Mouse (Mus musculus): ENCODE data around the gene Tmem52b. TPM values are rescaled to one million over a fixed set of nuclear protein-coding genes. Genes with fewer than 3 reads are reported as not detected.
"Not testable (repeated sequence)": the region's sequence is repeated elsewhere in the genome, so short reads cannot be mapped to it uniquely, and the experiment has no call there.

The Tmem52b gene
- polyA plus RNA-seq (2014; fragmentation: Nextera tagmentation; extraction: Ambion mirVana): not detected in 2 replicates

- Histone ChIP-seq H3K36me3 (ENCODE audit: control insufficient read depth, insufficient read depth, low read length) (no peaks in the 10 kb centered on the region), H3K4me2 (ENCODE audit: low read depth, low read length) (no peak within 1 kb of the TSS), H3K27ac (replicated peaks; ENCODE audit: low read depth, low read length) (no peak within 1 kb of the TSS), H3K4me3 (ENCODE audit: low read depth, low read length) (no peak within 1 kb of the TSS), H3K27me3 (replicated peaks; ENCODE audit: control insufficient read depth, insufficient read depth, low read length) (no peaks in the 10 kb centered on the region), H3K9me3 (ENCODE audit: control insufficient read depth, low read length) (no peaks in the 10 kb centered on the region), H3K4me1 (ENCODE audit: control insufficient read depth, insufficient read depth, low read length) (no peaks in the 10 kb centered on the region), H3K9ac (ENCODE audit: low read depth, low read length) (no peak within 1 kb of the TSS)
- ATAC-seq (ENCODE audit: low read depth) (no peak), DNase-seq (ENCODE audit: low spot score) (no peak)
- 55% methylated on average over 3 of the region's 3 CpGs for WGBS
Measured at GRCm38 (mm10) chr6:129512367-129512766, at the start of gene Tmem52b. Gene Tmem52b (plus strand): TSS chr6:129512555.

- no peak for DNase-seq (ENCODE audit: low spot score)
- H3K4me1 ChIP-seq (ENCODE audit: control insufficient read depth, insufficient read depth, low read length): no peaks in the 10 kb centered on the region
- 87% methylated on average over 6 of the region's 6 CpGs for WGBS
Measured at GRCm38 (mm10) chr6:129471386-129471785, 41.0 kb upstream of the Tmem52b start.

GRCm38 (mm10) chr6:129472627-129473026, 39.7 kb upstream of the Tmem52b start:
- DNase-seq (ENCODE audit: low spot score) (no peak), ATAC-seq (ENCODE audit: low read depth) (no peak)
- Histone ChIP-seq H3K9ac (ENCODE audit: low read depth, low read length) (no peak overlapping the region), H3K27me3 (replicated peaks; ENCODE audit: control insufficient read depth, insufficient read depth, low read length) (no peaks in the 10 kb centered on the region), H3K4me1 (ENCODE audit: control insufficient read depth, insufficient read depth, low read length) (no peaks in the 10 kb centered on the region), H3K9me3 (ENCODE audit: control insufficient read depth, low read length) (no peaks in the 10 kb centered on the region), H3K4me3 (ENCODE audit: low read depth, low read length) (no peak overlapping the region), H3K27ac (replicated peaks; ENCODE audit: low read depth, low read length) (no peak overlapping the region), H3K36me3 (ENCODE audit: control insufficient read depth, insufficient read depth, low read length) (no peaks in the 10 kb centered on the region), H3K4me2 (ENCODE audit: low read depth, low read length) (no peak overlapping the region)
- 74% methylated on average over 5 of the region's 5 CpGs for WGBS

More at GRCm38 (mm10) chr6:129471386-129471785, 41.0 kb upstream of the Tmem52b start:
- Histone ChIP-seq H3K9me3 (ENCODE audit: control insufficient read depth, low read length) (no peaks in the 10 kb centered on the region), H3K9ac (ENCODE audit: low read depth, low read length) (no peak overlapping the region), H3K27ac (replicated peaks; ENCODE audit: low read depth, low read length) (no peak overlapping the region), H3K27me3 (replicated peaks; ENCODE audit: control insufficient read depth, insufficient read depth, low read length) (no peaks in the 10 kb centered on the region), H3K4me3 (ENCODE audit: low read depth, low read length) (no peak overlapping the region), H3K4me2 (ENCODE audit: low read depth, low read length) (no peak overlapping the region), H3K36me3 (ENCODE audit: control insufficient read depth, insufficient read depth, low read length) (no peaks in the 10 kb centered on the region)
- ATAC-seq (ENCODE audit: low read depth): no peak

- peak; percentile 43 for DNase-seq (ENCODE audit: low spot score)
- no peak overlapping the region for H3K27ac ChIP-seq (replicated peaks; ENCODE audit: low read depth, low read length)
- no peaks in the 10 kb centered on the region for H3K9me3 ChIP-seq (ENCODE audit: control insufficient read depth, low read length)
- ATAC-seq (ENCODE audit: low read depth): no peak
- H3K4me2 ChIP-seq (ENCODE audit: low read depth, low read length): no peak overlapping the region
- WGBS: 29% methylated on average over 13 of the region's 13 CpGs
- H3K4me1 ChIP-seq (ENCODE audit: control insufficient read depth, insufficient read depth, low read length): no peaks in the 10 kb centered on the region
- no peaks in the 10 kb centered on the region for H3K36me3 ChIP-seq (ENCODE audit: control insufficient read depth, insufficient read depth, low read length)
- no peaks in the 10 kb centered on the region for H3K27me3 ChIP-seq (replicated peaks; ENCODE audit: control insufficient read depth, insufficient read depth, low read length)
- H3K9ac ChIP-seq (ENCODE audit: low read depth, low read length): no peak overlapping the region
- no peak overlapping the region for H3K4me3 ChIP-seq (ENCODE audit: low read depth, low read length)
Measured at GRCm38 (mm10) chr6:129476404-129477126, 35.8 kb upstream of the Tmem52b start.

GRCm38 (mm10) chr6:129480089-129480958, 32.0 kb upstream of the Tmem52b start:
- no peaks in the 10 kb centered on the region for H3K36me3 ChIP-seq (ENCODE audit: control insufficient read depth, insufficient read depth, low read length)
- H3K27me3 ChIP-seq (replicated peaks; ENCODE audit: control insufficient read depth, insufficient read depth, low read length): no peaks in the 10 kb centered on the region
- no peak overlapping the region for H3K4me3 ChIP-seq (ENCODE audit: low read depth, low read length)
- H3K27ac ChIP-seq (replicated peaks; ENCODE audit: low read depth, low read length): peak overlapping the region; percentile 11; the same call in 1 of the 2 replicates
- H3K9me3 ChIP-seq (ENCODE audit: control insufficient read depth, low read length): no peaks in the 10 kb centered on the region
- 50% methylated on average over 8 of the region's 8 CpGs for WGBS
- no peak overlapping the region for H3K9ac ChIP-seq (ENCODE audit: low read depth, low read length)
- no peaks in the 10 kb centered on the region for H3K4me1 ChIP-seq (ENCODE audit: control insufficient read depth, insufficient read depth, low read length)
- DNase-seq (ENCODE audit: low spot score): peak; percentile 73
- ATAC-seq (ENCODE audit: low read depth): no peak; the same call in 1 of the 2 replicates
- peak overlapping the region; percentile 26; the same call in 1 of the 2 replicates for H3K4me2 ChIP-seq (ENCODE audit: low read depth, low read length)

GRCm38 (mm10) chr6:129494924-129495323, 17.4 kb upstream of the Tmem52b start:
- no peaks in the 10 kb centered on the region for H3K9me3 ChIP-seq (ENCODE audit: control insufficient read depth, low read length)
- no peaks in the 10 kb centered on the region for H3K27me3 ChIP-seq (replicated peaks; ENCODE audit: control insufficient read depth, insufficient read depth, low read length)
- no peaks in the 10 kb centered on the region for H3K36me3 ChIP-seq (ENCODE audit: control insufficient read depth, insufficient read depth, low read length)
- WGBS: 74% methylated on average over 4 of the region's 4 CpGs
- H3K4me1 ChIP-seq (ENCODE audit: control insufficient read depth, insufficient read depth, low read length): no peaks in the 10 kb centered on the region
- H3K9ac ChIP-seq (ENCODE audit: low read depth, low read length): no peak overlapping the region
- no peak overlapping the region for H3K4me3 ChIP-seq (ENCODE audit: low read depth, low read length)
- H3K4me2 ChIP-seq (ENCODE audit: low read depth, low read length): no peak overlapping the region
- DNase-seq (ENCODE audit: low spot score): no peak
- H3K27ac ChIP-seq (replicated peaks; ENCODE audit: low read depth, low read length): no peak overlapping the region
- ATAC-seq (ENCODE audit: low read depth): no peak

GRCm38 (mm10) chr6:129497345-129498218, 14.8 kb upstream of the Tmem52b start:
- Histone ChIP-seq H3K9me3 (ENCODE audit: control insufficient read depth, low read length) (no peaks in the 10 kb centered on the region), H3K36me3 (ENCODE audit: control insufficient read depth, insufficient read depth, low read length) (no peaks in the 10 kb centered on the region), H3K9ac (ENCODE audit: low read depth, low read length) (no peak overlapping the region), H3K27ac (replicated peaks; ENCODE audit: low read depth, low read length) (no peak overlapping the region), H3K4me2 (ENCODE audit: low read depth, low read length) (no peak overlapping the region), H3K4me3 (ENCODE audit: low read depth, low read length) (no peak overlapping the region), H3K4me1 (ENCODE audit: control insufficient read depth, insufficient read depth, low read length) (no peaks in the 10 kb centered on the region), H3K27me3 (replicated peaks; ENCODE audit: control insufficient read depth, insufficient read depth, low read length) (no peaks in the 10 kb centered on the region)
- WGBS: 86% methylated on average over 3 of the region's 3 CpGs
- ATAC-seq (ENCODE audit: low read depth) (no peak), DNase-seq (ENCODE audit: low spot score) (no peak)

- not testable (repeated sequence) for H3K27me3 ChIP-seq (replicated peaks; ENCODE audit: control insufficient read depth, insufficient read depth, low read length); H3K9me3 ChIP-seq (ENCODE audit: control insufficient read depth, low read length); H3K27ac ChIP-seq (replicated peaks; ENCODE audit: low read depth, low read length); DNase-seq (ENCODE audit: low spot score); ATAC-seq (ENCODE audit: low read depth); H3K9ac ChIP-seq (ENCODE audit: low read depth, low read length); H3K36me3 ChIP-seq (ENCODE audit: control insufficient read depth, insufficient read depth, low read length); H3K4me2 ChIP-seq (ENCODE audit: low read depth, low read length); H3K4me1 ChIP-seq (ENCODE audit: control insufficient read depth, insufficient read depth, low read length); H3K4me3 ChIP-seq (ENCODE audit: low read depth, low read length)
- 93% methylated on average over 1 of the region's 1 CpGs for WGBS
Measured at GRCm38 (mm10) chr6:129499516-129499915, 12.8 kb upstream of the Tmem52b start.
